Mouse (Mus musculus) neural tube, embryonic 13.5 days (tissue): Measurements from ENCODE around the gene Six1. TPM values are rescaled to one million over a fixed set of nuclear protein-coding genes. Genes with fewer than 3 reads are reported as not detected.
A peak's percentile ranks its signal among the peaks of the same experiment; 100 is the strongest.

Experiments
- ATAC-seq: fragments of 200-750 bp; cut with Nextera tagmentation; 2 replicates; pipeline ENCODE4 v1.8.0; 2017; ENCODE audit warnings: low read depth, mild to moderate bottlenecking, moderate TSS enrichment, moderate library complexity
- H3K27ac ChIP-seq: fragments of 300-500 bp; sonication (generic); replicated peaks from 2 replicates; pipeline ENCODE4 v1.5.1; 2015; ENCODE audit warnings: moderate library complexity, mild to moderate bottlenecking, inconsistent platforms
- H3K27me3 ChIP-seq: fragments of 300-500 bp; sonication (generic); 2 replicates; pipeline ENCODE4 v1.6.1; 2015; ENCODE audit warnings: mild to moderate bottlenecking, inconsistent platforms
- H3K36me3 ChIP-seq: fragments of 300-500 bp; sonication (generic); 2 replicates; pipeline ENCODE4 v1.6.1; 2015; ENCODE audit warnings: mild to moderate bottlenecking, inconsistent platforms
- H3K4me1 ChIP-seq: fragments of 300-500 bp; sonication (generic); replicated peaks from 2 replicates; pipeline ENCODE4 v1.6.1; 2015; ENCODE audit warnings: inconsistent platforms
- H3K4me2 ChIP-seq: fragments of 300-500 bp; sonication (generic); 2 replicates; pipeline ENCODE4 v1.6.1; 2015; ENCODE audit warnings: inconsistent platforms, mild to moderate bottlenecking, moderate library complexity
- H3K4me3 ChIP-seq: fragments of 300-500 bp; sonication (generic); 2 replicates; pipeline ENCODE4 v1.5.1; 2015; ENCODE audit warnings: mild to moderate bottlenecking, inconsistent platforms
- H3K9ac ChIP-seq: fragments of 300-500 bp; sonication (generic); 2 replicates; pipeline ENCODE4 v1.6.1; 2015; ENCODE audit warnings: moderate library complexity, mild to moderate bottlenecking, inconsistent platforms
- H3K9me3 ChIP-seq: fragments of 300-500 bp; sonication (generic); 2 replicates; pipeline ENCODE4 v1.6.1; 2016; ENCODE audit warnings: inconsistent platforms
- WGBS: fragments of 180-500 bp; shearing (Covaris S2); methylation state at CpG from one replicate; pipeline ENCODE4 v1.1.7; 2015; 5-methylcytosine and 5-hydroxymethylcytosine counted together
- polyA plus RNA-seq: library from polyadenylated mRNA; unstranded; fragments of >200 nt; fragmentation: Nextera tagmentation; extraction: Ambion mirVana; gene quantifications from 2 replicates; pipeline ENCODE4 v1.2.1, GENCODE M21; 2015

Six1 gene
- polyA plus RNA-seq, 1 experiment from 2014 or later, result 8.8 TPM

GRCm38 (mm10) chr12:73046607-73047180 lies 7.0 kb downstream of the Six1 start:
- peaks cover 99% of the 10 kb centered on the region for H3K27me3 ChIP-seq
- H3K36me3 ChIP-seq, result no peaks in the 10 kb centered on the region
- peaks cover 29% of the 10 kb centered on the region for H3K4me1 ChIP-seq
- WGBS, result under 1% methylated on average over 38 of the region's 38 CpGs
- H3K4me2 ChIP-seq, result peak overlapping the region; percentile 53
- H3K27ac ChIP-seq, result peak overlapping the region; percentile 62
- ATAC-seq, result peak; percentile 80
- H3K9ac ChIP-seq, result peak overlapping the region; percentile 69
- no peaks in the 10 kb centered on the region for H3K9me3 ChIP-seq
- H3K4me3 ChIP-seq, result peak overlapping the region; percentile 44

- Histone ChIP-seq H3K9me3 (no peaks in the 10 kb centered on the region), H3K27ac (peak overlapping the region; percentile 62), H3K4me1 (peaks cover 29% of the 10 kb centered on the region), H3K4me3 (peak overlapping the region; percentile 44), H3K36me3 (no peaks in the 10 kb centered on the region), H3K4me2 (peak overlapping the region; percentile 53), H3K9ac (peak overlapping the region; percentile 69), H3K27me3 (peaks cover 97% of the 10 kb centered on the region)
- 0 out of 2 replicates have a peak, but pooled peaks have one; percentile 10 for ATAC-seq
- under 1% methylated on average over 83 of the region's 85 CpGs for WGBS
Measured at GRCm38 (mm10) chr12:73045724-73046606, 7.7 kb downstream of the Six1 start.

DNA sequence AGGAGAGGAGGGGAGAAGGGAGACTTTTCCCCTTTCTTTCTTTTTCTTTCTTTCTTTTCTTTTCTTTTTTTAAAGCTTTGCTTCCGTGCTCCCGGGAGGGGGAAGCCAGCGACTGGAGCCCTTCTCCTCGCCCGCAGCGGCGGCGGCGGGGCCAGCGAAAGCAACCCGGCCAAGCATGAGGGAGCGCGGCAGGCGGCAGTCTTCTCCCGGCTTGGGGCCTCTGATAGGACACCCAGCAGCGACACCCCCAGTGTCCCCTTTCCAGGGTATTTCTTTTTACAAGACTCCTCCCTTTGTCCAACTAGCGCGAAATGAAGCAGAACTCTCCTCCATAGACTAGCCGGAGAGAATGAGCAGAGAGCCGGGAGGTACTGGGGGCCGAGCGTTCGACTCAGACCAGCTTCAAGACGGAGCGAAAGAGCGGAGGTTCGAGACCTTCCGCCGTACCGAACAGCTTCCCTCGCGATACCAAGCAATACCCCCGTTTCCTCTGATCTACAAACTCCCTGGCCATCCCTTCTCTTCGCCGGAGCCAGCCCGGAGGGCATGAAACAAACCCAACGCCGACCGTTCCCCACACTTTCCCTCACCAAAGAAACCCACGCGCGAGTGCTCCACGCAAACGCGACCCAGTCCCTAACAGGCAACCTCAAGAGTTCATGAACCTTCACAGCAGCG lies 8.5 kb downstream of the Six1 start:
- peaks cover 97% of the 10 kb centered on the region for H3K27me3 ChIP-seq
- peak overlapping the region; percentile 53 for H3K4me2 ChIP-seq
- no peaks in the 10 kb centered on the region for H3K36me3 ChIP-seq
- H3K9me3 ChIP-seq, result no peaks in the 10 kb centered on the region
- peak overlapping the region; percentile 44 for H3K4me3 ChIP-seq
- H3K27ac ChIP-seq, result peak overlapping the region; percentile 62
- peaks cover 29% of the 10 kb centered on the region for H3K4me1 ChIP-seq
- no peak for ATAC-seq
- H3K9ac ChIP-seq, result peak overlapping the region; percentile 69
- WGBS, result under 1% methylated on average over 46 of the region's 46 CpGs

- Histone ChIP-seq H3K4me3 (peak overlapping the region; percentile 44), H3K9ac (peak overlapping the region; percentile 69), H3K4me1 (peaks cover 29% of the 10 kb centered on the region), H3K27me3 (peaks cover 97% of the 10 kb centered on the region), H3K36me3 (no peaks in the 10 kb centered on the region), H3K27ac (peak overlapping the region; percentile 62; the same call in 1 of the 2 replicates), H3K4me2 (peak overlapping the region; percentile 53), H3K9me3 (no peaks in the 10 kb centered on the region)
- peak; percentile 23; the same call in 1 of the 2 replicates for ATAC-seq
- WGBS, result under 1% methylated on average over 51 of the region's 53 CpGs
Measured at GRCm38 (mm10) chr12:73044221-73045045, 9.3 kb downstream of the Six1 start.

DNA sequence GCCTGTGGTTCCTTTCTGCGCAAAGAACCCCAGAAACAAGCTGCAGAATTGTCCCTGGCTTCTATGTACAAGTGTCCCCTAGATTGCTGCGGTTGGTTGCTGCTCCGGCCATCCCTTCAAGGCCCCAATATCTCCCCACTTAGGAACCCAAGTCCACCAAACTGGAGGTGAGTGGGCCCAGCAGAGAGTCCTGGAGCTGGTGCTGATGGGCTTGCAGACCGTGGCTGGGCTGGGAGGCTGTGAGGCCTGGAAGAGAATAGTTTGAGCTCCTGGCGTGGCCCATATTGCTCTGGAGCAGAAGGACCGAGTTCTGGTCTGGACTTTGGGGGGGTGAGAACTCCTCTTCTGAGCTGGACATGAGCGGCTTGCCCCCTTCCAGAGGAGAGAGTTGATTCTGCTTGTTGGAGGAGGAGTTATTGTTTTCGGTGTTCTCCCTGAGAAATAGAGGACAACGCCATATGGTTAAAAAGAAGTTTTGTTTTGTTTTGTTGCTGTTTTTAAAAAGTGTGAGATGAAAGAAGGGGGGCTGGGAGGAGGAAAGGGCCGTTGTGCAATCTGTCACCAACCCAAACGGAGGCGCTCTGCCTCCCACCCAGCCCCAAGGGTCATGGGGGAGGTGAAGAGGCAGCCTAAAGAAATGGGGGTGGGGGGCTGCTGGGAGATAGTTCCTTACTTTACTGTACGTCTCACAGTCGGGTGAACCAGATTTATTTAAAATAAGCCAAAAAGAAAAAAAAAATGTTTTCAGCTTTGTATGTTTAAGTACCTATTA lies 10.1 kb downstream of the Six1 start:
- peak overlapping the region; percentile 44 for H3K4me3 ChIP-seq
- H3K27ac ChIP-seq, result no peak overlapping the region
- H3K4me2 ChIP-seq, result peak overlapping the region; percentile 53
- peaks cover 29% of the 10 kb centered on the region for H3K4me1 ChIP-seq
- peak overlapping the region; percentile 69; the same call in 1 of the 2 replicates for H3K9ac ChIP-seq
- WGBS, result 3% methylated on average over 14 of the region's 14 CpGs
- no peaks in the 10 kb centered on the region for H3K9me3 ChIP-seq
- no peaks in the 10 kb centered on the region for H3K36me3 ChIP-seq
- no peak for ATAC-seq
- H3K27me3 ChIP-seq, result peaks cover 97% of the 10 kb centered on the region

GRCm38 (mm10) chr12:73042903-73043302 lies 10.8 kb downstream of the Six1 start:
- peak overlapping the region; percentile 53 for H3K4me2 ChIP-seq
- H3K27me3 ChIP-seq, result peaks cover 97% of the 10 kb centered on the region
- H3K4me1 ChIP-seq, result peaks cover 29% of the 10 kb centered on the region
- no peaks in the 10 kb centered on the region for H3K36me3 ChIP-seq
- H3K4me3 ChIP-seq, result peak overlapping the region; percentile 44; the same call in 1 of the 2 replicates
- no peak overlapping the region for H3K27ac ChIP-seq
- 8% methylated on average over 2 of the region's 2 CpGs for WGBS
- H3K9ac ChIP-seq, result peak overlapping the region; percentile 69; the same call in 1 of the 2 replicates
- ATAC-seq, result no peak
- H3K9me3 ChIP-seq, result no peaks in the 10 kb centered on the region

DNA sequence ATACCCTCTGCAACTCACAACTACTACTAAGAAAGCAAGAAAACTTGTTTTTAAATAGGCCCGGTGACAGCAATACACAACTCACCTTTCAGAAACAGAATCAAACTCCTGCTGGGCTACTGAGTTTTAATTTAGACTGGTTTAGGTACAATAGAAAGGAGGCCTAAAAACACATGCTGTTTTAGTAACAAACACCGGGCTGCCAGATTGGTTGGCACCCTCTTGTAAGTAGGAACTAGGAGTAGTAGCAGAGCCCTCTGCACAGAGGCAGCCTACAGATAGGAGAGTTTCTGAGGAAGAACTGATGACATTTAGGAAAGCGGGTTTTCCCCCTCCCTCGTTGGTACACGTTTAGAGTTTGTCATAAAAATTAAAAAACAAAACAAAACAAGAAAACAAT lies 11.3 kb downstream of the Six1 start:
- WGBS, result under 1% methylated on average over 5 of the region's 5 CpGs
- Histone ChIP-seq H3K27me3 (peaks cover 97% of the 10 kb centered on the region), H3K4me1 (peaks cover 29% of the 10 kb centered on the region), H3K36me3 (no peaks in the 10 kb centered on the region), H3K9me3 (no peaks in the 10 kb centered on the region), H3K4me3 (peak overlapping the region; percentile 8; the same call in 1 of the 2 replicates), H3K27ac (no peak overlapping the region), H3K4me2 (peak overlapping the region; percentile 53), H3K9ac (no peak overlapping the region)
- no peak for ATAC-seq

GRCm38 (mm10) chr12:73041256-73041630 lies 12.4 kb downstream of the Six1 start:
- H3K9ac ChIP-seq, result no peak overlapping the region
- H3K4me2 ChIP-seq, result peak overlapping the region; percentile 31
- peak overlapping the region; percentile 13 for H3K4me3 ChIP-seq
- ATAC-seq, result no peak
- peaks cover 22% of the 10 kb centered on the region for H3K4me1 ChIP-seq
- H3K27ac ChIP-seq, result no peak overlapping the region
- no peaks in the 10 kb centered on the region for H3K9me3 ChIP-seq
- 4% methylated on average over 10 of the region's 10 CpGs for WGBS
- H3K36me3 ChIP-seq, result no peaks in the 10 kb centered on the region
- peaks cover 95% of the 10 kb centered on the region for H3K27me3 ChIP-seq

- ATAC-seq, result no peak
- 3% methylated on average over 27 of the region's 27 CpGs for WGBS
Measured at GRCm38 (mm10) chr12:73040563-73041255, 13.0 kb downstream of the Six1 start.

GRCm38 (mm10) chr12:73039939-73040562 lies 13.6 kb downstream of the Six1 start:
- H3K9me3 ChIP-seq, result no peaks in the 10 kb centered on the region
- H3K4me2 ChIP-seq, result peak overlapping the region; percentile 28
- H3K27me3 ChIP-seq, result peaks cover 95% of the 10 kb centered on the region
- no peaks in the 10 kb centered on the region for H3K36me3 ChIP-seq
- WGBS, result 0% methylated on average over 18 of the region's 18 CpGs
- no peak for ATAC-seq
- peak overlapping the region; percentile 10; the same call in 1 of the 2 replicates for H3K4me3 ChIP-seq
- 0 out of 2 replicates have a peak overlapping the region, but pooled peaks have one; percentile 17 for H3K9ac ChIP-seq
- peaks cover 12% of the 10 kb centered on the region for H3K4me1 ChIP-seq
- no peak overlapping the region for H3K27ac ChIP-seq

More at GRCm38 (mm10) chr12:73040563-73041255, 13.0 kb downstream of the Six1 start:
- H3K4me1 ChIP-seq, result peaks cover 17% of the 10 kb centered on the region
- H3K4me3 ChIP-seq, result peak overlapping the region; percentile 13
- H3K36me3 ChIP-seq, result no peaks in the 10 kb centered on the region
- no peak overlapping the region for H3K9ac ChIP-seq
- H3K4me2 ChIP-seq, result peak overlapping the region; percentile 31
- H3K27me3 ChIP-seq, result peaks cover 95% of the 10 kb centered on the region
- no peaks in the 10 kb centered on the region for H3K9me3 ChIP-seq
- H3K27ac ChIP-seq, result no peak overlapping the region
